Mouse (Mus musculus) testis, adult 2 months (tissue): Measurements from ENCODE around the gene Hist1h2aa. TPM values are rescaled to one million over a fixed set of nuclear protein-coding genes. Genes with fewer than 3 reads are reported as not detected.

Source experiments
- H3K27ac ChIP-seq: fragments of 200-500 bp; 2 replicates; pipeline ENCODE4 v1.5.1; 2012; ENCODE audit warnings: low read depth, low read length; ENCODE audit not compliant: control insufficient read depth, insufficient read depth
- H3K27me3 ChIP-seq: fragments of 200-500 bp; 2 replicates; pipeline ENCODE4 v1.6.1; 2012; ENCODE audit warnings: mild to moderate bottlenecking, low read length, moderate library complexity; ENCODE audit not compliant: control insufficient read depth, insufficient read depth
- H3K36me3 ChIP-seq: fragments of 200-500 bp; 2 replicates; pipeline ENCODE4 v1.6.1; 2012; ENCODE audit warnings: mild to moderate bottlenecking, low read length; ENCODE audit not compliant: control insufficient read depth, insufficient read depth
- H3K4me1 ChIP-seq: fragments of 200-500 bp; 2 replicates; pipeline ENCODE4 v1.6.1; 2012; ENCODE audit warnings: low read length; ENCODE audit not compliant: control insufficient read depth, insufficient read depth
- H3K4me3 ChIP-seq: fragments of 200-500 bp; 2 replicates; pipeline ENCODE4 v1.5.1; 2012; ENCODE audit warnings: low read depth, mild to moderate bottlenecking, low read length, moderate library complexity, mixed read lengths; ENCODE audit not compliant: control insufficient read depth
- CTCF ChIP-seq: fragments of 200-500 bp; IDR thresholded peaks from 2 replicates; pipeline ENCODE4 v1.5.1; 2012; ENCODE audit warnings: low read depth, mild to moderate bottlenecking, inconsistent platforms, low read length, moderate library complexity; ENCODE audit not compliant: control insufficient read depth, insufficient read depth, insufficient replicate concordance
- POLR2A ChIP-seq: fragments of 200-500 bp; IDR thresholded peaks from 2 replicates; pipeline ENCODE4 v1.6.1; 2012; ENCODE audit warnings: low read depth, mild to moderate bottlenecking, inconsistent platforms, low read length, moderate library complexity; ENCODE audit not compliant: control insufficient read depth
- polyA plus RNA-seq: library from polyadenylated mRNA; depleted of rRNA; stranded (reverse); fragments of >200 nt; gene quantifications from 2 replicates; pipeline ENCODE4 v1.2.3, GENCODE M21; 2012

The Hist1h2aa gene
- polyA plus RNA-seq, 1 experiment = 59.1 TPM

- no peaks in the 10 kb centered on the region for H3K36me3 ChIP-seq
- H3K4me3 ChIP-seq = no peak overlapping the region
- no peaks in the 10 kb centered on the region for H3K27me3 ChIP-seq
- TF ChIP-seq CTCF = no peak
- TF ChIP-seq POLR2A = no peak
- H3K4me1 ChIP-seq = no peaks in the 10 kb centered on the region
- H3K27ac ChIP-seq = no peak overlapping the region
Measured at GRCm38 (mm10) chr13:23910121-23910520, 24.1 kb upstream of the Hist1h2aa start.

GRCm38 (mm10) chr13:23911335-23911734 lies 22.9 kb upstream of the Hist1h2aa start:
- Histone ChIP-seq H3K4me3 (no peak overlapping the region), H3K27ac (no peak overlapping the region), H3K27me3 (no peaks in the 10 kb centered on the region), H3K4me1 (no peaks in the 10 kb centered on the region), H3K36me3 (no peaks in the 10 kb centered on the region)
- no peak for TF ChIP-seq CTCF

- H3K27ac ChIP-seq = no peak overlapping the region
- TF ChIP-seq CTCF = no peak
- no peak for TF ChIP-seq POLR2A
- no peaks in the 10 kb centered on the region for H3K4me1 ChIP-seq
Measured at GRCm38 (mm10) chr13:23913791-23914306, 20.4 kb upstream of the Hist1h2aa start.

GRCm38 (mm10) chr13:23914376-23915167 lies 19.7 kb upstream of the Hist1h2aa start, which contains the start of gene Slc17a4:
TSS of gene Slc17a4 (minus strand) at chr13:23915009.
- no peak for TF ChIP-seq POLR2A
- no peak for TF ChIP-seq CTCF
- no peaks in the 10 kb centered on the region for H3K4me1 ChIP-seq
- no peak within 1 kb of the TSS for H3K4me3 ChIP-seq

More at GRCm38 (mm10) chr13:23913791-23914306, 20.4 kb upstream of the Hist1h2aa start:
- no peak overlapping the region for H3K4me3 ChIP-seq
- H3K27me3 ChIP-seq = no peaks in the 10 kb centered on the region
- no peaks in the 10 kb centered on the region for H3K36me3 ChIP-seq

GRCm38 (mm10) chr13:23916132-23916531 lies 18.1 kb upstream of the Hist1h2aa start:
- Histone ChIP-seq H3K4me3 (no peak overlapping the region), H3K27me3 (no peaks in the 10 kb centered on the region), H3K27ac (no peak overlapping the region), H3K4me1 (no peaks in the 10 kb centered on the region), H3K36me3 (no peaks in the 10 kb centered on the region)
- TF ChIP-seq POLR2A (no peak), CTCF (no peak)

More at GRCm38 (mm10) chr13:23914376-23915167, 19.7 kb upstream of the Hist1h2aa start, which contains the start of gene Slc17a4:
- no peaks in the 10 kb centered on the region for H3K27me3 ChIP-seq
- H3K27ac ChIP-seq = no peak within 1 kb of the TSS
- H3K36me3 ChIP-seq = no peaks in the 10 kb centered on the region

GRCm38 (mm10) chr13:23917674-23918073 lies 16.6 kb upstream of the Hist1h2aa start:
- Histone ChIP-seq H3K27me3 (no peaks in the 10 kb centered on the region), H3K36me3 (no peaks in the 10 kb centered on the region), H3K4me1 (no peaks in the 10 kb centered on the region), H3K27ac (no peak overlapping the region), H3K4me3 (no peak overlapping the region)
- no peak for TF ChIP-seq POLR2A
- TF ChIP-seq CTCF = no peak

GRCm38 (mm10) chr13:23925792-23926191 lies 8.5 kb upstream of the Hist1h2aa start:
- no peak for TF ChIP-seq POLR2A
- TF ChIP-seq CTCF = no peak
- Histone ChIP-seq H3K4me1 (peaks cover 3% of the 10 kb centered on the region), H3K27me3 (no peaks in the 10 kb centered on the region), H3K36me3 (no peaks in the 10 kb centered on the region), H3K27ac (no peak overlapping the region), H3K4me3 (no peak overlapping the region)
